Mouse (Mus musculus): Measurements from ENCODE around the gene Bcl2a1b. TPM values are rescaled to one million over a fixed set of nuclear protein-coding genes. Genes with fewer than 3 reads are reported as not detected.
"Not testable (repeated sequence)": the region's sequence is repeated elsewhere in the genome, so short reads cannot be mapped to it uniquely, and the experiment has no call there.

Gene Bcl2a1b
- 0.97 and 1.2 TPM in 2 replicates for polyA plus RNA-seq (2016; fragmentation: Nextera tagmentation; extraction: Ambion mirVana)

DNA sequence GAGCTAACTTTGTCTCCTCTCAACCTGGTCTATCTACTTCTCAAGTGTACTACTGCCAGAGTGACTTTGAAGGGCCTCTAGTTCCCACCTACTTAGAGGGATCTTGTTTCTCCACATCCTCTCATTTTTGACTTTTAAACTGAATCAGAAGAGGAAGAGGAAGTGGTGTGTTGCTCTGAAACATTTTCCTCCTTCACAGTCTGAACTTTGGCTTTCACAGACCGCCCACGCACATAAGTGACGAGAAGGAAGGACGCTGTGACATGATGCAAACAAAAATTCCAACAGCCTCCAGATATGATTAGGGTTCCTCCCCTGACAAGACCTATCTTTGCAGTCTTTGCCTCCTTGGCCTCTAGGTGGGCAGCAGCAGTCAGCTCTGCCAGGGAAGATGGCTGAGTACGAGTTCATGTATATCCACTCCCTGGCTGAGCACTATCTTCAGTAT lies at the start of gene Bcl2a1b, which contains the start of gene Gm29094:
Gene Bcl2a1b, plus strand, starts transcription at position 241 of the 448 bp plus-strand sequence.
Gene Gm29094, plus strand, starts transcription at position 411 of the 448 bp plus-strand sequence.
- H3K4me2 ChIP-seq; H3K27me3 ChIP-seq (replicated peaks); H3K9ac ChIP-seq; ATAC-seq; H3K9me3 ChIP-seq (replicated peaks); H3K4me3 ChIP-seq; H3K27ac ChIP-seq; H3K4me1 ChIP-seq; H3K36me3 ChIP-seq: not testable (repeated sequence)
- WGBS (ENCODE audit: insufficient replicate concordance) = 35% methylated on average over 5 of the region's 5 CpGs

- not testable (repeated sequence) for H3K27me3 ChIP-seq (replicated peaks); H3K4me3 ChIP-seq; H3K9ac ChIP-seq; ATAC-seq; H3K9me3 ChIP-seq (replicated peaks); H3K27ac ChIP-seq; H3K4me2 ChIP-seq; H3K4me1 ChIP-seq; H3K36me3 ChIP-seq
Observed at GRCm38 (mm10) chr9:89172539-89172938, 26.5 kb upstream of the Bcl2a1b start.

DNA sequence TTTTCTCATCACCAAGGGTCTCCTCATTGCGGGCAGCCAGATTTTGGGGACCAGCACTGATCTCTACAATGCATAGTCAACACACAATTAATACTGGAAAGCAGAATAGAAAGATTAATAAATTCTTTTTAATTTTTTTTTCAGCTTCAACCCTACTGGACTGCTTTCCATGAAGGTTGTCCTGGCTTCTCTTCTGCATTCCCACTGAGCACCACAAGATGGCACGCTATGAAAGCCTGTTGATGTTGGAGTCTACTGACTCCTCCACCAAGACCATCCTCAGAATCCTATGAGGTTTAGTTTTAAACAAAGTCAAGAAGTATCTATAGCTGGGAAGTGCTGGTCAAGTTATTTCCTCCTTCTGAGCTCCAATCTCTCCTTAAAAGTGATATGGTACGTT lies 20.2 kb upstream of the Bcl2a1b start:
- H3K9ac ChIP-seq; H3K27me3 ChIP-seq (replicated peaks); H3K4me2 ChIP-seq; H3K4me3 ChIP-seq; H3K27ac ChIP-seq; H3K36me3 ChIP-seq; H3K9me3 ChIP-seq (replicated peaks); H3K4me1 ChIP-seq; ATAC-seq: not testable (repeated sequence)
- 28% methylated on average over 2 of the region's 3 CpGs for WGBS (ENCODE audit: insufficient replicate concordance)

DNA sequence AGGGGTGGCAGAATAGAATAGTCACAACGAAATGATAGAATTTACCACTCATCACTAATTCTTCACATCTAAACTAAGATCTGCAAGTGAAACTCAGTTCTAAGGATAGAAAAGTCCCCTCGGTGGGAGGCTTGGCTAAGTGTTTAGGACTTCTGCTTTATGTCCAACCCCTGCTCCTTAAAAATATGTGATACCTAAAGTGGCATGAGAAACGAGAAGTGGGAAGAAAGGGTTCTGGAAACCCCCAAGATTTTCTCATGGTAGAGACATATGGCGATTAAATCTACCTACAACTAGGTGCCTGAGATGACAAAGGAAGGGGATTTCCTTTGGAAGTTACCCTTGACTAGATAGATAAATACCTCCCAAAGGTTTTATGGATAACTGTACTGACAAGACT lies 19.5 kb upstream of the Bcl2a1b start:
- 41% methylated on average over 4 of the region's 4 CpGs for WGBS (ENCODE audit: insufficient replicate concordance)
- not testable (repeated sequence) for H3K9ac ChIP-seq, H3K27ac ChIP-seq

DNA sequence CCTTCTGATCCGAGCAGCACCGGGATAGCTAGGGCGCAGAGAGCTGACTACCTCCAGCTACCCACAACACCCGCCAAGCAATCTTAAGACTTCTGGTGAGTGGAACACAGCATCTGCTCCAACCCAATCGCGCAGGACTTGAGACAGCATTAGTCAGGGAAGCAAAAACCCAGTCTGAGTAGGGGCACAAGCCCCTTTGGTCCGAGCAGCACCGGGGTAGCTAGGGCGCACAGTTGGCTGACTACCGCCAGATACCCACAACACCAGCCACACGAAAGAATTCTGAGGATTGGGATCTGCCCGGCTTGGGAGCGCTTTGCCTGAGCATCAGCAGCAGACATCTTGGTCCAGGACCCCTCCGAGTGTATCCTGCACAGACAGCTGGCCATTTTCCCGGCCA lies 12.0 kb upstream of the Bcl2a1b start:
- not testable (repeated sequence) for H3K4me1 ChIP-seq, H3K27ac ChIP-seq, H3K36me3 ChIP-seq

More for the DNA sequence above, 19.5 kb upstream of the Bcl2a1b start:
- H3K4me1 ChIP-seq; H3K4me3 ChIP-seq; H3K27me3 ChIP-seq (replicated peaks); H3K36me3 ChIP-seq; H3K9me3 ChIP-seq (replicated peaks); ATAC-seq; H3K4me2 ChIP-seq: not testable (repeated sequence)

DNA sequence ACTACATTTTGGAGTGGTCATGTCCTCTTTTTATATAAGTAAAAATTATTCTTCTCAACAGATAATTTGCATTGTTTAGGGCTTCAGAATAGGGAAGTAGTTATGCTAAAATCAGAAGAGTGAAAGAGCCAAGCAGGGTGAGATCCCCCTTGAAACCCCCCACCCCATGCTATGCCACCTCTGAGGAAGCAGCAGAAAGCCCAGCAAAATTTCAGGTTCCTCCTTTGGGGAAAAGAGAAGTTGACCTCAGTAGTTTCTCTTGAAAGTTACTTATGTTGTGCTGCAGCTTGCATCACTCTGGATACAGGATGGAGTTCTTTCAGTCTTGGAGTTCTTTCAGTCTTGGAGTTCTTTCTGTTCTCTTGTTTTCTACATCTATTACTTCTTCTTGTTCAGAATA lies 3.5 kb upstream of the Bcl2a1b start:
- H3K36me3 ChIP-seq; H3K9ac ChIP-seq; ATAC-seq; H3K4me2 ChIP-seq; H3K4me3 ChIP-seq; H3K27ac ChIP-seq; H3K27me3 ChIP-seq (replicated peaks); H3K9me3 ChIP-seq (replicated peaks); H3K4me1 ChIP-seq: not testable (repeated sequence)

More for the DNA sequence above, 12.0 kb upstream of the Bcl2a1b start:
- not testable (repeated sequence) for H3K4me3 ChIP-seq; H3K27me3 ChIP-seq (replicated peaks); H3K4me2 ChIP-seq; H3K9ac ChIP-seq; ATAC-seq; H3K9me3 ChIP-seq (replicated peaks)
- 54% methylated on average over 15 of the region's 15 CpGs for WGBS (ENCODE audit: insufficient replicate concordance)

DNA sequence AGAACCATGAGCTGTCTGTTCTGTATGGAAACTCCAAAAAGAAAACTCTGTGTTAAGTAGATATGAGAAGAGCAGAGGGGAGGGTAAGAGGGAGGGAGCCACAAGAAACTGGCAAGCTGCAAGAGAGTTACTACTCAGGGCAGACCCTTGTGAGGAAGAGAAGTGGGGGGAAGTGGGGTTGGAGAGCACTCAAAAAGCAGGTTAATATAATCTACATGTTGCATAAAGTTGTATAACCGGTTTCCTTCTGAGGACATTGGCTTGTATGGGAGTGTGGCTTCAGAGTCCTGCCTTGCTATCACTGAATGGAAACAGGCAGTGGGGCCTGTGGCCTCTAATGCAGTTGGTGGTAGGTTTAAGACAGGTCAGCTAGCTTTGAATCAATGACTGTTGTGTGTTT lies 1.5 kb upstream of the Bcl2a1b start:
- 57% methylated on average over 1 of the region's 1 CpGs for WGBS (ENCODE audit: insufficient replicate concordance)
- not testable (repeated sequence) for H3K27ac ChIP-seq; H3K27me3 ChIP-seq (replicated peaks); H3K9ac ChIP-seq; H3K9me3 ChIP-seq (replicated peaks); H3K4me2 ChIP-seq; H3K36me3 ChIP-seq; ATAC-seq; H3K4me1 ChIP-seq; H3K4me3 ChIP-seq

- H3K4me2 ChIP-seq; H3K4me3 ChIP-seq; ATAC-seq; H3K36me3 ChIP-seq; H3K9ac ChIP-seq; H3K27me3 ChIP-seq (replicated peaks); H3K4me1 ChIP-seq; H3K9me3 ChIP-seq (replicated peaks); H3K27ac ChIP-seq: not testable (repeated sequence)
- 61% methylated on average over 3 of the region's 3 CpGs for WGBS (ENCODE audit: insufficient replicate concordance)
Observed at GRCm38 (mm10) chr9:89198349-89198748, 660 bp upstream of the Bcl2a1b start.

- not testable (repeated sequence) for H3K4me2 ChIP-seq; H3K27ac ChIP-seq; H3K36me3 ChIP-seq; H3K9me3 ChIP-seq (replicated peaks); ATAC-seq; H3K9ac ChIP-seq; H3K4me1 ChIP-seq; H3K27me3 ChIP-seq (replicated peaks); H3K4me3 ChIP-seq
Observed at GRCm38 (mm10) chr9:89202256-89202655, 3.2 kb downstream of the Bcl2a1b start.

- H3K4me1 ChIP-seq, H3K27ac ChIP-seq: not testable (repeated sequence)
- WGBS (ENCODE audit: insufficient replicate concordance) = 59% methylated on average over 1 of the region's 1 CpGs
Observed at GRCm38 (mm10) chr9:89208939-89209338, 9.9 kb downstream of the Bcl2a1b start.

GRCm38 (mm10) chr9:89210353-89211064 lies 11.5 kb downstream of the Bcl2a1b start, which contains the start of gene Mthfs:
TSS of gene Mthfs (plus strand) at chr9:89210676.
- peak; percentile 35 for ATAC-seq
- H3K27ac ChIP-seq = peak within 1 kb of the TSS; percentile 76; the same call in 1 of the 2 replicates
- H3K4me2 ChIP-seq = peak within 1 kb of the TSS; percentile 56
- WGBS (ENCODE audit: insufficient replicate concordance) = 20% methylated on average over 10 of the region's 12 CpGs
- H3K27me3 ChIP-seq (replicated peaks); H3K9me3 ChIP-seq (replicated peaks); H3K36me3 ChIP-seq; H3K4me1 ChIP-seq: not testable (repeated sequence)
- H3K4me3 ChIP-seq = peak within 1 kb of the TSS; percentile 47
- peak within 1 kb of the TSS; percentile 35; the same call in 1 of the 2 replicates for H3K9ac ChIP-seq

More at GRCm38 (mm10) chr9:89208939-89209338, 9.9 kb downstream of the Bcl2a1b start:
- not testable (repeated sequence) for H3K27me3 ChIP-seq (replicated peaks); H3K36me3 ChIP-seq; ATAC-seq; H3K9ac ChIP-seq; H3K9me3 ChIP-seq (replicated peaks); H3K4me3 ChIP-seq; H3K4me2 ChIP-seq

- not testable (repeated sequence) for H3K27me3 ChIP-seq (replicated peaks); H3K9me3 ChIP-seq (replicated peaks); H3K36me3 ChIP-seq; H3K4me1 ChIP-seq
- peak overlapping the region; percentile 35; the same call in 1 of the 2 replicates for H3K9ac ChIP-seq
- ATAC-seq = peak; percentile 95
- H3K4me2 ChIP-seq = peak overlapping the region; percentile 56
- H3K27ac ChIP-seq = peak overlapping the region; percentile 76; the same call in 1 of the 2 replicates
- WGBS (ENCODE audit: insufficient replicate concordance) = 6% methylated on average over 8 of the region's 44 CpGs
- H3K4me3 ChIP-seq = peak overlapping the region; percentile 47
Observed at GRCm38 (mm10) chr9:89211065-89211858, 12.3 kb downstream of the Bcl2a1b start.

Measured in liver, embryonic 12.5 days (tissue).